Mouse (Mus musculus) MEL (cell line): ENCODE measurements around the gene Dpf3.

Experiments
- CHD2 ChIP-seq: IDR thresholded peaks from 2 replicates; pipeline ENCODE4 v1.6.1; 2011; ENCODE audit warnings: low read length, improper control_type of control experiment
- CTCF ChIP-seq, 3 experiments: IDR thresholded peaks in 2 of 3; conservative IDR thresholded peaks in 1 of 3; 2 replicates each; pipeline ENCODE4 v1.5.1; 2011 to 2012; ENCODE audit warnings: low read length in 3 of 3, low read depth in 2 of 3, mild to moderate bottlenecking in 2 of 3, improper control_type of control experiment in 1 of 3, inconsistent platforms in 1 of 3, mixed read lengths in 1 of 3, moderate library complexity in 1 of 3; ENCODE audit not compliant: control insufficient read depth in 1 of 3, insufficient read depth in 1 of 3, poor library complexity in 1 of 3, severe bottlenecking in 1 of 3
- EP300 ChIP-seq, 2 experiments: IDR thresholded peaks; 2 replicates each; pipeline ENCODE4 v1.6.1; 2011; ENCODE audit warnings: improper control_type of control experiment in 2 of 2, low read length in 2 of 2, low read depth in 1 of 2, mild to moderate bottlenecking in 1 of 2
- GATA1 ChIP-seq: IDR thresholded peaks from 2 replicates; pipeline ENCODE4 v1.6.1; 2011; ENCODE audit warnings: low read depth, low read length, improper control_type of control experiment
- MAX ChIP-seq: IDR thresholded peaks from 2 replicates; pipeline ENCODE4 v1.6.1; 2011; ENCODE audit warnings: low read length, improper control_type of control experiment
- MEF2A ChIP-seq: IDR thresholded peaks from 2 replicates; pipeline ENCODE4 v1.6.1; 2014; ENCODE audit warnings: low read depth, mild to moderate bottlenecking, inconsistent platforms, low read length, improper control_type of control experiment; ENCODE audit not compliant: poor library complexity, insufficient replicate concordance, severe bottlenecking; ENCODE audit errors: extremely low read depth
- MYC ChIP-seq: IDR thresholded peaks from 2 replicates; pipeline ENCODE4 v1.6.1; 2011; ENCODE audit warnings: low read depth, mild to moderate bottlenecking, low read length, improper control_type of control experiment, moderate library complexity
- POLR2AphosphoS5 ChIP-seq: IDR thresholded peaks from 2 replicates; pipeline ENCODE4 v1.6.1; 2012; ENCODE audit warnings: low read depth, borderline replicate concordance, mild to moderate bottlenecking, inconsistent platforms, low read length, moderate library complexity, mixed read lengths
- ZC3H11A ChIP-seq: IDR thresholded peaks from 2 replicates; pipeline ENCODE4 v1.6.1; 2012; ENCODE audit warnings: low read depth, mild to moderate bottlenecking, inconsistent platforms, low read length, improper control_type of control experiment

DNA sequence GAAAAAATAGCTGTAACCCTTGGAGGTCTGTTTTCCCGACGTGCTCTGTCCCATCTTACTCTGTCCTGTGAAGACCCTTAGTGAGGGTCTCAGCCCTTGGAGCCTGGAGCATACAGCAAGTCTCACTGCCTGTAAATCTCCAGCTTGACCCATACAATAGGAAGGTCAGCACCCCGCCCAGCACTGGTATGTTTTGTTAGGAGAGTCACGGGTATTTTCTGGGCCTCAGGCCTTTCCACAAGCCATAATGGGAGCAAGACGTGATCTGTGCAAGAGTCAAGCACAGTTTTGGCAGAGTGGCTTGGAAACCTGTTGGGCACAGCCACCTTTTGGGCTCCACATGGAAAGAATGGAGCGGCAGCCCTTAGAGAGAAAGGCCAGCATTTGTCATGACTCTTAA lies 40.3 kb upstream of the Dpf3 start:
- no peak for TF ChIP-seq MAX
- no peak for TF ChIP-seq ZC3H11A
- TF ChIP-seq CTCF (IDR thresholded peaks at IDR 0.05 in 2 of 3, conservative IDR thresholded peaks at IDR 0.05 in 1 of 3; ENCODE audit: control insufficient read depth in 1 of 3, insufficient read depth in 1 of 3, low read depth in 2 of 3, low read length in 3 of 3, poor library complexity in 1 of 3, severe bottlenecking in 1 of 3) = no peak
- TF ChIP-seq GATA1 = no peak
- no peak for TF ChIP-seq MYC
- TF ChIP-seq CHD2 = no peak
- no peak for TF ChIP-seq POLR2AphosphoS5
- no peak for TF ChIP-seq MEF2A
- TF ChIP-seq EP300 (IDR thresholded peaks at IDR 0.05; ENCODE audit: low read depth in 1 of 2, low read length in 2 of 2) = no peak
